Mouse (Mus musculus) skeletal muscle tissue, adult 2 months (tissue): Measurements from ENCODE around the gene Ncor2.

Experiments used
- DNase-seq: peaks from one replicate; pipeline ENCODE4 v3.0.0-alpha.2; 2012; ENCODE audit warnings: low read depth, low spot score

The Ncor2 gene

DNA sequence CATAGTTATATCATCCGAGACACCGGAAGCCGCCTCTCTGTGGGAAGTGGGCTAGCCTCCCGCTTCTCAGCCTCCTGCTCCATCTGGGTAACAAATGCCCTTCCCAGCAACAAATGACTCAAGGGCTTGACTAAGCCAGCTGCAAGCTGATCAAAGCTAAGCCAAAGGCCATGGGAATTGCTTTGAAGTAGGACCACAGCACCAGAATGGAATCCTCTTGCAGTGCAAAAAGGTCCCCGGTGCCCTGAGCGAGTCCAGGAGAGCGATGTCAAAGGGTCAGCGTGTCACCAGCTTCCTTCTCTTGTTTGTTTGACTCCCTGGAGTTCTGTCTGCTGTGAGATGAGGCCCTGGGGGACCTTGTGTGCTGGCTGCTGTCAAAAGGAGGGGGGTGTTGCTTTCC lies 209.2 kb downstream of the Ncor2 start:
- DNase-seq = no peak
